Mouse (Mus musculus) midbrain, embryonic 11.5 days (tissue): ENCODE results near the gene Fam151a. TPM values are rescaled to one million over a fixed set of nuclear protein-coding genes. Genes with fewer than 3 reads are reported as not detected.

Experiments
- ATAC-seq: fragments of 200-750 bp; cut with Nextera tagmentation; 2 replicates; pipeline ENCODE4 v1.8.0; 2017; ENCODE audit warnings: moderate TSS enrichment, moderate library complexity; ENCODE audit not compliant: low FRiP score
- DNase-seq: peaks from one replicate; pipeline ENCODE4 v3.0.0; 2015; ENCODE audit warnings: low spot score; ENCODE audit errors: missing footprints
- H3K27ac ChIP-seq: fragments of 300-500 bp; sonication (generic); 2 replicates; pipeline ENCODE4 v1.5.1; 2014; ENCODE audit warnings: low read depth, low read length
- H3K27me3 ChIP-seq: fragments of 300-500 bp; sonication (generic); 2 replicates; pipeline ENCODE4 v1.6.1; 2014; ENCODE audit warnings: mild to moderate bottlenecking, low read length, moderate library complexity, mixed read lengths; ENCODE audit not compliant: control insufficient read depth, insufficient read depth
- H3K36me3 ChIP-seq: fragments of 300-500 bp; sonication (generic); 2 replicates; pipeline ENCODE4 v1.6.1; 2014; ENCODE audit warnings: mild to moderate bottlenecking, low read length, moderate library complexity, mixed read lengths; ENCODE audit not compliant: control insufficient read depth, insufficient read depth
- H3K4me1 ChIP-seq: fragments of 300-500 bp; sonication (generic); 2 replicates; pipeline ENCODE4 v1.6.1; 2014; ENCODE audit warnings: low read length; ENCODE audit not compliant: control insufficient read depth, insufficient read depth
- H3K4me2 ChIP-seq: fragments of 300-500 bp; sonication (generic); 2 replicates; pipeline ENCODE4 v1.6.1; 2014; ENCODE audit warnings: mild to moderate bottlenecking, moderate library complexity
- H3K4me3 ChIP-seq: fragments of 300-500 bp; sonication (generic); 2 replicates; pipeline ENCODE4 v1.5.1; 2014; ENCODE audit warnings: low read depth, low read length
- H3K9ac ChIP-seq: fragments of 300-500 bp; sonication (generic); 2 replicates; pipeline ENCODE4 v1.6.1; 2014; ENCODE audit warnings: low read length
- H3K9me3 ChIP-seq: fragments of 300-500 bp; sonication (generic); 2 replicates; pipeline ENCODE4 v1.6.1; 2016; ENCODE audit warnings: low read length; ENCODE audit not compliant: control insufficient read depth
- WGBS: fragments of 180-500 bp; shearing (Covaris S2); extraction: QIAGEN DNeasy Blood & Tissue Kit; methylation state at CpG from one replicate; pipeline ENCODE4 v1.1.7; 2014; 5-methylcytosine and 5-hydroxymethylcytosine counted together
- polyA plus RNA-seq: library from polyadenylated mRNA; unstranded; fragments of >200 nt; fragmentation: Nextera tagmentation; extraction: Ambion mirVana; gene quantifications from 2 replicates; pipeline ENCODE4 v1.2.1, GENCODE M21; 2014

The Fam151a gene
- not detected in 2 replicates for polyA plus RNA-seq

DNA sequence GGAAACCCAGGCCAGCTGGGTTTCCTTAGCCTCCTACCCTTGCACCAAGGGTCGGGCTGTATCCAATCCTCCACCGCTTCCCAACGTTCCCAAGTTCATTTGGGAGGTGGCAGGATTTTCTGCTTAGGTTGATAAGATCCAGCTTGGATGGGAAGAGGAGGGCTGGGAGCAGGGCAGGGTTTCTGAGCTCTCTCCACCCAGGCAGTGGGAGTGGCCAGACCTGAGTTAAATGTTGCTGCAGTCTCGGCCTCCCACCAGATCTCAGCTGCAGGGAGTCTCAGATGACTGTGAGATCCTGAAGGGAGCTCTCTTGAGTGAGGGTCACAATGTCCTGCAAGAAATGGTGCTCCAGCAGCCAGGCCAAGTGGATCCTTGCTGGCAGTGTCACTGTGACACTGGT is at the start of gene Fam151a:
Gene Fam151a, plus strand, starts transcription at position 254 of the 400 bp plus-strand sequence.
- Histone ChIP-seq H3K9ac (no peak within 1 kb of the TSS), H3K4me3 (no peak within 1 kb of the TSS), H3K4me2 (no peak within 1 kb of the TSS), H3K9me3 (no peaks in the 10 kb centered on the region), H3K27me3 (no peaks in the 10 kb centered on the region), H3K4me1 (no peaks in the 10 kb centered on the region), H3K36me3 (no peaks in the 10 kb centered on the region), H3K27ac (no peak within 1 kb of the TSS)
- ATAC-seq (no peak), DNase-seq (peak; percentile 14)
- WGBS = 57% methylated on average over 4 of the region's 4 CpGs

DNA sequence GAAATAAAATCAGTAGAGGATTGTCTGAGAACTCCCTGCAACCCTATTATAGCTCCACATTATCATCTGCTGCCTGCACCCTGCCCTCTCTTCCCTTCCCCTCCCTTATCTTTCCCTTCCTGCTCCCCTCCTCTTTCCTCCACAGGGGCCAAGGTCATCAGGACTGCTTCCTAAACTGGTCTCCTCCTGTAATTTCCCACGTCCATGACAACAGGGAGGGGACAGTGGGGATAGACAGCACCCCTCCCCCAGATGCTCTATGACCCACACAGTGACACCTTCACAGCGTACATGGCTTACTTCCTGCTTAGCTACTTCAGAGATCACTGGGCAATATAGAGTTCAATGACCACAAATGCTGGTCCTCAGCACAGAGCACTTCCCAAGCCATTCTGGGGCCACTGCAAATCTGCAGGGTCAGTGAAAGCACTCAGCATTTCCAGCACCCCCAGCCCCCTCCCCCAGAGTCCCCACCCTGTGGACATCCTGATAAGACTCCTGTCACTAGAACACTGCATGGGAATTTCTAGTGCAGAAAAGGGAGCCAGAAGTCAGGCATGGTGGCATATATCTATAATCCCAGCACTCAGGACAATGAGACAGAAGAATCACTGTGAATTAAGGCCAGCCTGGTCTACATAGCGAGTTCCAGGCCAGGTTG is 44.9 kb upstream of the Fam151a start:
- 57% methylated on average over 3 of the region's 3 CpGs for whole genome bisulfite sequencing
- H3K27me3 ChIP-seq = no peaks in the 10 kb centered on the region

DNA sequence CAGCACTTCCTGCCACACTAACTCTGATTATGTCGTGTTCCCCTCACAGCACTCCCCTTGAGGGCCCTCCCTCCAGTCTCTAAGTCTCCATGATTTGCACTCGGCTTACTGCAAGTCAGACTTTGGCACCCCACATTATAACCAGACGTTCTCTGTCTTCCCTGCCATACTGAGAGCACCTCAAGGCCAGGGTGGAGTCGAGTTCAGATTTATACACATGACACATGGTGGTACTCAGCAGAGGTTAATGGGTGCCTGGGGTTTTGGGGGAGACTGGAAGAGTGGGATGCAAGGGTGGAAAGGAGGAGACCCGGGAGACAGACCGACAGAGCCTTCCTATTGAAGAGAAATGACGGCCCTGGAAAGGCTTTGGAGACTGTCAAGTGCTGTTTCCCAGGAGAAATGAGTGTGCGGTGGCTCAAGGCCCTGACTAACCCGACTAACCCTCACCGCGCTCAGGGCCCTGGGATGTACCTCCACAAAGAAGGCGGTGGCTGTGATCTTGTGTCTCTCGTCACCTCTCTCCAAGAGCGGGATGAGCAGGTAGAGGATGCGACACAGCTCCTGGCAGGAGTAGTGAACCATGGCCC is 39.8 kb upstream of the Fam151a start:
- H3K27ac ChIP-seq = no peak overlapping the region
- no peak overlapping the region for H3K9ac ChIP-seq
- DNase-seq (no peak), ATAC-seq (no peak)
- H3K4me2 ChIP-seq = no peak overlapping the region
- no peaks in the 10 kb centered on the region for H3K36me3 ChIP-seq
- 82% methylated on average over 15 of the region's 15 CpGs for WGBS
- no peak overlapping the region for H3K4me3 ChIP-seq
- no peaks in the 10 kb centered on the region for H3K27me3 ChIP-seq
- H3K4me1 ChIP-seq = no peaks in the 10 kb centered on the region
- H3K9me3 ChIP-seq = no peaks in the 10 kb centered on the region

More for the DNA sequence above, 44.9 kb upstream of the Fam151a start:
- H3K36me3 ChIP-seq = no peaks in the 10 kb centered on the region
- no peaks in the 10 kb centered on the region for H3K4me1 ChIP-seq
- DNase-seq (no peak), ATAC-seq (no peak)
- H3K9me3 ChIP-seq = no peaks in the 10 kb centered on the region
- no peak overlapping the region for H3K27ac ChIP-seq
- H3K4me3 ChIP-seq = no peak overlapping the region
- H3K4me2 ChIP-seq = no peak overlapping the region
- no peak overlapping the region for H3K9ac ChIP-seq

DNA sequence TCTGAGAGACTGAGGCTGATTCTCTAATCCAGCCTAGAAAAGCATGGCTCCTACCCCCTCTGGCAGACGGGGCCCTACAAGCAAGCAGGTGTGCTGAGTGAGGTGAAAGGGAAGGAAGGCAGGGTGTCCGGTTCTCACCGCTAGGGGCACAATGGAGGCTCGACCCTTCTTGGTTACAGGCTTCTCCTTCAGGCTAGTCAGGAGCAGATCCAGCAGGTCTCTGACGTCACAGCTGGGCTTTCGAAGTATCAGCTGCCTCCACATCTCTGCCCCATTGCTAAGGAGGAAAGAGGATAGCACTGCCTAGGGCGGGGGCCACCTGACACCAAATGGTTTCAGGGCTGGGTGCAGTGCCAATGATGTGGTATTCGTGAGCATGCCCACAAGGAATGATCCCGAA is 33.7 kb upstream of the Fam151a start:
- no peaks in the 10 kb centered on the region for H3K27me3 ChIP-seq
- peak; percentile 87 for DNase-seq
- H3K4me1 ChIP-seq = peaks cover 4% of the 10 kb centered on the region
- no peak overlapping the region for H3K9ac ChIP-seq
- no peak overlapping the region for H3K27ac ChIP-seq
- H3K4me2 ChIP-seq = no peak overlapping the region
- no peaks in the 10 kb centered on the region for H3K9me3 ChIP-seq
- peak; percentile 71 for ATAC-seq
- H3K4me3 ChIP-seq = no peak overlapping the region
- 26% methylated on average over 9 of the region's 9 CpGs for WGBS
- no peaks in the 10 kb centered on the region for H3K36me3 ChIP-seq

DNA sequence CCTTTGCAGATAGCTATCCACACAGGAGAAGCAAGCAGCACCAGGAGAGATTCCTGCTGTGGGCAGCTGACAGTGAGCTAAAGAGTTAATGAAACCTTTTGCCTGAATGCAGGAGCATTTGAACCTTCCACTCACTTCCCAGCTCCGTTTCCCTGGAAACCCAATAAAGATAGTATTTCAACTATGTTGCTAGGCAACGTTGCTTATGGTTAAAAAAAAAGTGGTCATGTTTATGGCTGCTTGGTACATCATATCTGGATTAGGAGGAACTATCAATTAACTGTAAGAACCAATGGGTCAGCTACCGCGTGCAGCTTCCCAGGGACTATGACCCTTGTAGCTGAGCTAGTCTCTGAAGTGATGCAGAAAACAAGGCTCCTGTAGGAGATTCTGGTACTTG is 32.9 kb upstream of the Fam151a start:
- H3K9me3 ChIP-seq = no peaks in the 10 kb centered on the region
- H3K9ac ChIP-seq = no peak overlapping the region
- DNase-seq (no peak), ATAC-seq (no peak)
- 63% methylated on average over 4 of the region's 4 CpGs for WGBS
- H3K4me3 ChIP-seq = no peak overlapping the region
- H3K4me1 ChIP-seq = peaks cover 12% of the 10 kb centered on the region
- no peak overlapping the region for H3K4me2 ChIP-seq
- H3K27me3 ChIP-seq = no peaks in the 10 kb centered on the region
- no peaks in the 10 kb centered on the region for H3K36me3 ChIP-seq
- H3K27ac ChIP-seq = no peak overlapping the region

DNA sequence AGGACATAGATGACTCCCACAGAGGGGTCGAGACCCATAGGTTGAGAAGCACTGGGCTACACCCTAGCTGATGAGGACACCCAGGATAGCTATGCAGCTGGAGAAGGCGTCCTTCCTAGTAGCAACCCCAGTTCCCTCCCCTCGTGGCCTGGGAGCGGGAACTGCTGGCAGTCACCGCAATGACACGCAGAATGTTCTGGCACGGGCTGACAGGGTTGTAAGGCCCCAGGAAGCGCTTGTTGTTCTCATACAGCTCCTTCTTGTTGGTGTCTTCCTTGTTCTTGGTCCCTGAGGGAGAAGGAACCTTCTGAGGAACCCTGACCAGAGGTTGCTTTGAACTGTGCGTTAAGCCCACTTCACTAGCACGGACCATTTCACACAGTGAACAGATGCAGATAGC is 29.7 kb upstream of the Fam151a start:
- ATAC-seq = no peak
- no peaks in the 10 kb centered on the region for H3K36me3 ChIP-seq
- WGBS = 87% methylated on average over 10 of the region's 10 CpGs
- peaks cover 13% of the 10 kb centered on the region for H3K4me1 ChIP-seq
- H3K9ac ChIP-seq = no peak overlapping the region
- H3K4me2 ChIP-seq = no peak overlapping the region
- no peaks in the 10 kb centered on the region for H3K27me3 ChIP-seq
- H3K27ac ChIP-seq = no peak overlapping the region
- H3K4me3 ChIP-seq = no peak overlapping the region
- no peak for DNase-seq
- no peaks in the 10 kb centered on the region for H3K9me3 ChIP-seq

DNA sequence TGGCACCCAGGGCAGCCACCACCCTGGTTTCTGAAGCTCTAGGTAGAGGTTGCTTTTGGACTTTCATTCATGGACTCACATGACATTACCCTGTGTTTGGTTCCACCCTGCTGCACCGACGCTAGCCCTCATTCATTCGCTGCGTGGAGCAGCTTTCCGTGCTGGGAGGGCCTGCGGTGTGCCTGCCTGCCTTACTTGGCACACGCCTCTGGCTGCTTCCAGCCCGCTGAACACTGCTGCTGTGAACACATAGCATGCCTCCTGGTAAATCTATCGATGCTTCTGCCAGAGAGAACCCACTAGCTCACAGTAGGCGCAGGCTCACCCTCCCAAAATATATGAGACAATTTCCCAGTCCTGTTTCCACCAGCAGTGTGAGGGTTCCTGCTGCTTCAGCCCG is 29.3 kb upstream of the Fam151a start:
- no peak overlapping the region; the same call in 1 of the 2 replicates for H3K27ac ChIP-seq
- H3K9me3 ChIP-seq = no peaks in the 10 kb centered on the region
- no peak for DNase-seq
- WGBS = 73% methylated on average over 11 of the region's 11 CpGs
- no peak overlapping the region for H3K9ac ChIP-seq
- no peak overlapping the region for H3K4me2 ChIP-seq
- ATAC-seq = no peak
- no peaks in the 10 kb centered on the region for H3K27me3 ChIP-seq
- H3K4me3 ChIP-seq = no peak overlapping the region
- H3K4me1 ChIP-seq = peaks cover 13% of the 10 kb centered on the region
- no peaks in the 10 kb centered on the region for H3K36me3 ChIP-seq

DNA sequence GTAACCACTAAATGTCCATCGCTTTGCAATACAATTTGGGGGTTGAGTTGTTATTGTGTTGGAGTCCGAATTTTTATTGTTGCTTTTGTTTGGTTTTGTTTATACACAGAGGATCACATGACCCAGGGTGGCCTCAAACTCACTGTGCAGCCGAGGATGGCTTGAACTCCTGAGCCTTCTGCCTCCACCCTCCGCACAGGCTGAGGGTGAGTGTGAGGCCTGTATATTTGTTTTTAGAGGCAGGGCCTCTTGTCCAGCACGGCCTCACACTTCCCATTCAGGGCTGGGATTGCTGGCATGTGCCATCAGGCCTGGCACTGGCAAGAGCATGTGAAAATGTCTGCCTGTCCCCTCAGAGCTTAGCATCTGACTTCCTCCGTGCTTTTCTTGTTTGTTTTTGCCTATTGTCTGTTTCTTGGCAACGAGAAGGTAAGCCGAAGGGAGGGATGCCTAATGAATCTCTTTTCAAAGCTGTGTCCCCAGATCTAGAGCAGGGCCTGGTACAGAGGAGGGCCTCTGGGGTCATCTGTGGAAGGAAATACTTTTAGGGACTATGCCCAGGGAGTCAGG is 28.5 kb upstream of the Fam151a start:
- no peaks in the 10 kb centered on the region for H3K36me3 ChIP-seq
- DNase-seq (peak; percentile 85), ATAC-seq (peak; percentile 53; the same call in 1 of the 2 replicates)
- no peaks in the 10 kb centered on the region for H3K27me3 ChIP-seq
- peaks cover 11% of the 10 kb centered on the region for H3K4me1 ChIP-seq
- H3K27ac ChIP-seq = no peak overlapping the region
- H3K4me2 ChIP-seq = no peak overlapping the region
- H3K4me3 ChIP-seq = no peak overlapping the region
- H3K9ac ChIP-seq = peak overlapping the region; percentile 1
- 29% methylated on average over 8 of the region's 8 CpGs for WGBS
- no peaks in the 10 kb centered on the region for H3K9me3 ChIP-seq

DNA sequence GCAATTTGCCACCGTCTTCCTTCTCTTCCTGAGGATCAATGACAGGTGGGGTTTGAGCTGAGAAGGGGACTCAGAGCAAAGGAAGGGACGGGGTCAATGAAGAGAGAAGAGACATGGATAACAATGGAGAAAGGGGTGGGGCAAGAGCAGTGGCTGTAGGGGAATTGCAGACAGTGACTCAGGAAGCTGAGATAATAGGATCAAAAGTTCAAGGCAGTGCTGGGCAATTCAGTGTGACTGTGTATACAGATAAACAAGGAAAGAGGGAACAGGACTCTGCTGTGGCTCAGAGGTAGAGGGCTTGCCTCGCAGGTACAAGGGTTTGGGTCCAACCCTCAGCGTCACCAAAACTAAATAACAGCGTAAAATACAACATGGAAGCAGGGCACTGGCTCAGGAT is 25.7 kb upstream of the Fam151a start:
- no peak overlapping the region for H3K4me2 ChIP-seq
- 40% methylated on average over 5 of the region's 5 CpGs for WGBS
- no peaks in the 10 kb centered on the region for H3K36me3 ChIP-seq
- no peak overlapping the region for H3K9ac ChIP-seq
- no peak for DNase-seq
- H3K27ac ChIP-seq = no peak overlapping the region
- H3K27me3 ChIP-seq = no peaks in the 10 kb centered on the region
- H3K9me3 ChIP-seq = no peaks in the 10 kb centered on the region
- ATAC-seq = peak; percentile 9; the same call in 1 of the 2 replicates
- peaks cover 11% of the 10 kb centered on the region for H3K4me1 ChIP-seq
- H3K4me3 ChIP-seq = no peak overlapping the region
